ENCODE assay signal across 9 mouse cellular contexts in genomic region chr15:101092829-101093648, GRCm38 (mm10). TPM values are rescaled to one million over a fixed set of nuclear protein-coding genes. Genes with fewer than 3 reads are reported as not detected.
A peak's percentile ranks its signal among the peaks of the same experiment; 100 is the strongest.
DNase-seq lines count a peak whose midpoint lies in the region; ATAC-seq lines count a peak whose summit lies in the region.
"Had no signal": no experiment of that assay in that cellular context is flagged by ENCODE, and none has a peak within 500 bp of the region (broad histone marks: within the 10 kb centered on the region; RNA-seq: fewer than 3 reads in every experiment).

No protein-coding gene starts in this region.

- peak; percentile 53 for DNase-seq in gastrocnemius, adult 18-20 months (ENCODE audit: low spot score)
- no peak for DNase-seq in gastrocnemius, postnatal 4 days (ENCODE audit: low spot score in 2 of 2)
- DNase-seq in adrenal gland, postnatal 14 days: peak; percentile 85
- DNase-seq in kidney, postnatal 14 days: peak; percentile 85
- DNase-seq in thymus, postnatal 36 days: no peak

- H3K27ac ChIP-seq in forebrain, embryonic 13.5 days: peak overlapping the region; percentile 22; the same call in 1 of the 2 replicates
- no peak overlapping the region for H3K27ac ChIP-seq in liver, embryonic 15.5 days (replicated peaks)
- no peak overlapping the region; the same call in 1 of the 2 replicates for H3K27ac ChIP-seq in stomach, embryonic 16.5 days (ENCODE audit: low read length)

- no peaks in the 10 kb centered on the region for H3K36me3 ChIP-seq in forebrain, embryonic 13.5 days (ENCODE audit: poor library complexity, severe bottlenecking)
- no peaks in the 10 kb centered on the region for H3K36me3 ChIP-seq in liver, embryonic 15.5 days (replicated peaks)
- H3K36me3 ChIP-seq in stomach, embryonic 16.5 days (ENCODE audit: control insufficient read depth, insufficient read depth, low read length): no peaks in the 10 kb centered on the region

- H3K4me3 ChIP-seq in forebrain, embryonic 13.5 days: no peak overlapping the region; the same call in 1 of the 2 replicates
- H3K4me3 ChIP-seq in liver, embryonic 15.5 days (replicated peaks): no peak overlapping the region
- H3K4me3 ChIP-seq in stomach, embryonic 16.5 days (replicated peaks; ENCODE audit: low read length): no peak overlapping the region

- peaks cover 28% of the 10 kb centered on the region for H3K4me1 ChIP-seq in forebrain, embryonic 13.5 days
- H3K4me1 ChIP-seq in liver, embryonic 15.5 days (replicated peaks): peaks cover 15% of the 10 kb centered on the region; the same call in 1 of the 2 replicates
- H3K4me1 ChIP-seq in stomach, embryonic 16.5 days (ENCODE audit: control insufficient read depth, insufficient read depth, low read length): peaks cover 10% of the 10 kb centered on the region; the same call in 1 of the 2 replicates

- WGBS in forebrain, embryonic 13.5 days: 11% methylated on average over 25 of the region's 25 CpGs
- 34% methylated on average over 25 of the region's 25 CpGs for whole genome bisulfite sequencing in liver, embryonic 15.5 days (ENCODE audit: insufficient replicate concordance)
- 34% methylated on average over 25 of the region's 25 CpGs for WGBS in stomach, embryonic 16.5 days

- H3K9ac ChIP-seq in forebrain, embryonic 13.5 days: 0 out of 2 replicates have a peak overlapping the region, but pooled peaks have one; percentile 28
- H3K9ac ChIP-seq in liver, embryonic 15.5 days: no peak overlapping the region
- no peak overlapping the region for H3K9ac ChIP-seq in stomach, embryonic 16.5 days (ENCODE audit: low read length)

- H3K4me2 ChIP-seq in forebrain, embryonic 13.5 days: peak overlapping the region; percentile 43
- H3K4me2 ChIP-seq in liver, embryonic 15.5 days: no peak overlapping the region; the same call in 1 of the 2 replicates
- no peak overlapping the region for H3K4me2 ChIP-seq in stomach, embryonic 16.5 days (ENCODE audit: low read depth, low read length)

- peak; percentile 94 for ATAC-seq in forebrain, embryonic 13.5 days
- ATAC-seq in liver, embryonic 15.5 days (ENCODE audit: insufficient read depth): peak; percentile 38; the same call in 1 of the 2 replicates
- 0 out of 2 replicates have a peak, but pooled peaks have one; percentile 14 for ATAC-seq in stomach, embryonic 16.5 days (ENCODE audit: insufficient read depth, low FRiP score)

- H3K9me3 ChIP-seq in forebrain, embryonic 13.5 days (replicated peaks): no peaks in the 10 kb centered on the region
- H3K9me3 ChIP-seq in liver, embryonic 15.5 days (replicated peaks): no peaks in the 10 kb centered on the region
- H3K9me3 ChIP-seq in stomach, embryonic 16.5 days (replicated peaks; ENCODE audit: control insufficient read depth, low read length): no peaks in the 10 kb centered on the region

- peaks cover 3% of the 10 kb centered on the region; the same call in 1 of the 2 replicates for H3K27me3 ChIP-seq in forebrain, embryonic 13.5 days
- peaks cover 7% of the 10 kb centered on the region for H3K27me3 ChIP-seq in liver, embryonic 15.5 days
- H3K27me3 ChIP-seq in stomach, embryonic 16.5 days (ENCODE audit: control insufficient read depth, insufficient read depth, low read length): no peaks in the 10 kb centered on the region

RNA-seq across cellular contexts. Expression of gene Fignl2, which starts 14.7 kb away (rescaled TPM):
- total RNA-seq in gastrocnemius, adult 18-20 months (2021): under 1 TPM; 0.55 to 0.81 TPM
- total RNA-seq in gastrocnemius, postnatal 4 days (2021): 1 to 10 TPM; 3.2 to 4.1 TPM
- total RNA-seq in adrenal gland, postnatal 14 days (2021): 7.9 and 8.8 TPM in 2 replicates
- 0.20 TPM in 1 of 2 replicates, not detected in the other for polyA plus RNA-seq in forebrain, embryonic 13.5 days (2015; fragmentation: Nextera tagmentation; extraction: Ambion mirVana)
- polyA plus RNA-seq in liver, embryonic 15.5 days (2015; fragmentation: Nextera tagmentation; extraction: Ambion mirVana): 0.07 and 0.08 TPM in 2 replicates
- 0.05 and 0.10 TPM in 2 replicates for polyA plus RNA-seq in stomach, embryonic 16.5 days (2015; fragmentation: Nextera tagmentation; extraction: Ambion mirVana)

RNA-seq across cellular contexts. Expression of gene Ankrd33, which starts 22.5 kb away (rescaled TPM):
- total RNA-seq in gastrocnemius, adult 18-20 months (2021): not detected
- not detected for total RNA-seq in gastrocnemius, postnatal 4 days (2021)
- total RNA-seq in adrenal gland, postnatal 14 days (2021): not detected in 2 replicates
- not detected in 2 replicates for polyA plus RNA-seq in forebrain, embryonic 13.5 days (2015; fragmentation: Nextera tagmentation; extraction: Ambion mirVana)
- polyA plus RNA-seq in liver, embryonic 15.5 days (2015; fragmentation: Nextera tagmentation; extraction: Ambion mirVana): not detected in 2 replicates
- polyA plus RNA-seq in stomach, embryonic 16.5 days (2015; fragmentation: Nextera tagmentation; extraction: Ambion mirVana): not detected in 2 replicates
- polyA plus RNA-seq: C2C12 had no signal

RNA-seq across cellular contexts. Expression of gene Acvrl1, which starts 35.3 kb away (rescaled TPM):
- 10 to 100 TPM in 1 of 2 experiments, 1 to 10 TPM in 1; 8.6 to 11.7 TPM for total RNA-seq in gastrocnemius, adult 18-20 months (2021)
- total RNA-seq in gastrocnemius, postnatal 4 days (2021): 10 to 100 TPM; 24.6 to 28.1 TPM
- 16.7 and 20.7 TPM in 2 replicates for total RNA-seq in adrenal gland, postnatal 14 days (2021)
- polyA plus RNA-seq in forebrain, embryonic 13.5 days (2015; fragmentation: Nextera tagmentation; extraction: Ambion mirVana): 5.0 and 5.3 TPM in 2 replicates
- 1.4 and 2.6 TPM in 2 replicates for polyA plus RNA-seq in liver, embryonic 15.5 days (2015; fragmentation: Nextera tagmentation; extraction: Ambion mirVana)
- 34.9 and 39.3 TPM in 2 replicates for polyA plus RNA-seq in stomach, embryonic 16.5 days (2015; fragmentation: Nextera tagmentation; extraction: Ambion mirVana)

RNA-seq across cellular contexts. Expression of gene Gm47841, which starts 45.8 kb away (rescaled TPM):
- not detected for total RNA-seq in gastrocnemius, adult 18-20 months (2021)
- total RNA-seq in gastrocnemius, postnatal 4 days (2021): under 1 TPM; 0.27 to 0.34 TPM
- 0.49 TPM in 1 of 2 replicates, not detected in the other for total RNA-seq in adrenal gland, postnatal 14 days (2021)
- polyA plus RNA-seq in forebrain, embryonic 13.5 days (2015; fragmentation: Nextera tagmentation; extraction: Ambion mirVana): not detected in 2 replicates
- not detected in 2 replicates for polyA plus RNA-seq in liver, embryonic 15.5 days (2015; fragmentation: Nextera tagmentation; extraction: Ambion mirVana)
- not detected in 2 replicates for polyA plus RNA-seq in stomach, embryonic 16.5 days (2015; fragmentation: Nextera tagmentation; extraction: Ambion mirVana)
- polyA plus RNA-seq: C2C12 had no signal

Comparison
In these comparisons a context has a peak if more than half of its experiments do, and no peak if none do; other contexts are left out.
1. DNase-seq: peak in gastrocnemius, adult 18-20 months (single experiment), adrenal gland, postnatal 14 days (single experiment) and kidney, postnatal 14 days (single experiment); none in gastrocnemius, postnatal 4 days (0 of 2) and thymus, postnatal 36 days (0 of 2).
2. ATAC-seq: peak in every context shown above with its lines; median percentile 94 in forebrain, embryonic 13.5 days; 38 in liver, embryonic 15.5 days; 14 in stomach, embryonic 16.5 days.